Mouse (Mus musculus) adrenal gland, postnatal 36 days (tissue): Measurements from ENCODE around the gene Cbr1. TPM values are rescaled to one million over a fixed set of nuclear protein-coding genes. Genes with fewer than 3 reads are reported as not detected.

Experiments
- DNase-seq, 2 experiments: peaks; one replicate each; pipeline ENCODE4 v3.0.0; 2021; ENCODE audit warnings: mixed read lengths in 1 of 2
- long read RNA-seq, 2 experiments: library from polyadenylated mRNA; stranded (forward); transcript quantifications; one replicate each; pipeline ENCODE4 v2.0.0; 2021; ENCODE audit warnings: borderline sequencing depth in 2 of 2
- total RNA-seq, 2 experiments: library from RNA; stranded (reverse); gene quantifications; 2 replicates each; pipeline ENCODE4 v1.2.3; 2021

Cbr1 gene
- total RNA-seq = 100 to 1,000 TPM in 1 of 2 experiments, 10 to 100 TPM in 1; 63.7 to 116 TPM
- long read RNA-seq, experiment 1, transcript Cbr1-201 (3 exons, 1,237 nt) = major isoform, 99 of 120 reads
- long read RNA-seq, experiment 1, partial matches to known transcripts = 2 of 120 reads
- long read RNA-seq, experiment 1, other reads (novel, unspliced or antisense) = 18 of 120 reads
- long read RNA-seq, experiment 2, transcript Cbr1-201 (3 exons, 1,237 nt) = major isoform, 32 of 34 reads
- long read RNA-seq, experiment 2, partial matches to known transcripts = 1 of 34 reads
- long read RNA-seq, experiment 2, other reads (novel, unspliced or antisense) = 1 of 34 reads

DNA sequence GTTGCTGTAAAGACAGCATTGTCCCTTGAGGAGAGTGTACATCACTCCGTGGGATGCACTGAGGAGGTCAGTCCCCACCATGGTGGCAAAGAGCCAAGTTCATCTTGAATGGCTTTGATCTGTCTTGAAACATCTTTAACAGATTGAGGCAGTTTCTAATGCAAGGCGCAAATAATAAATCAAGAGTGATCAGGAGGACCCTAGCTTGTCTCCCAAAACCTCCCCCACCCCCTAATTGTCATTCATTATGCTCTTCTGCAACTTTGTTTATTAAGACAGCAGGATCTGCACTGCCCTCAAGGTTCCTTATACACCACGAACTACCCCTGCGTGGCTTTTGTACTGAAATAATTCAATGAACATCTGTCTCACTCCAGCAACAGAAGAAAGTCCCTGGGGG lies at the start of gene Cbr1:
Cbr1 (plus strand) TSS at position 301 of the 400 bp plus-strand sequence.
- no peak for DNase-seq

DNA sequence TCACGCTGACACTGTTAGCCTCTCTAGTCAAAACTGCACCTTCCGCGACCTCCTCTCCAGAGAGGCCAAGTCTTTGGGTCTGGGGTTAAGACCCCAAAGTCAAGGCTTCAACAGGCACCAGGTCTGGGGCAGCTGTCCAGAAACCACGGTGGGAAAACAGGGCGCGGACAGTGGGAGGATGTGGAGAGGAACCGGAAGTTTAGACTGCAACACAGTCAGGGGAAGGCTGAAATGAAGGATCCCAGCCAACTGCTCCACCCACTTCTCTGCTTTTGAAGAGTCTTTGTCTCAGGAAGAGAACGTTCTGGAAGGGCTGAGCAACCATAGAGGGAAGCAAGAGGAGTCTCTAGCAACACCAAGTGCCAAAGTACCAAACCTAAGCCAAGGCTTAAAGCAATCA lies 48.0 kb upstream of the Cbr1 start:
- no peak for DNase-seq

DNA sequence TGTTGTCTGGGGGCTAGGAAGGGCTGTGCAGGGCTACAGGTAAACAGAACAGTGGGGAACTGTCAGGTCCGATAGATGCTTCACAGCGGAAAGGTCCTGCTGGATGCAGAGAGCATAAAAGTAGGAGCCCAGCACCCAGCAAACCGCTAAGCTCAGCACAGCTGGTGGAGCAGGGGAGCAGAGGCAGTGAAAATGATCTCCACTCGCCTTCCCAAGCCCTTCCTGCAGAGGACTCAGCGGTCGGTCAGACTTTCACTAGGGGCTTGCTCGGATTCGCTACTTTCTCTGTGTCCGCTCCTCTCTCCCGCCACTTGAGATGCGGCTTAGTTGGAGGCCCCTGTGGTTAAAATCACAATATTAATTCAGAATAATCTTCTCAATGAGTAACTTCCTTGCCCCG lies 47.2 kb upstream of the Cbr1 start:
- DNase-seq = no peak

GRCm38 (mm10) chr16:93572383-93572782 lies 33.3 kb upstream of the Cbr1 start:
- no peak for DNase-seq

DNA sequence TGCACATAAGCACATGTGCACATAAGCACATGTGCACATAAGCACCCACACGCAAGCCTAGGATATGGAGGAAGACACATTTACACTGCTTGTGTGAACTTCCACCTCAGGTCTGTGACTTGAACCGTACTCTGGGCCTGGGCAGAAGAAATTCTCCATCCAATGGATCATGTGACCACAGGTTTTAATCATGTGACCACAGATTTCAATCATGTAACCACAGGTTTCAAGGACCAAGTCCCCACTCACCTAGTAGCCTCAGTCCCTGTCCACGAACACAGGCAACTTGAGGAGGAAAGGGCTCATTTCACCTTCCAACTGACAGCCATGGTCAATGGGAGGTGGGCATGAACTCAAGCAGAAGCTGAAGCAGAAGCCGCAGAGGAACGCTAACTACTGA lies 32.2 kb upstream of the Cbr1 start:
- DNase-seq = no peak

- no peak for DNase-seq
These were observed 31.0 kb upstream of the Cbr1 start for GRCm38 (mm10) chr16:93574521-93575191.

DNA sequence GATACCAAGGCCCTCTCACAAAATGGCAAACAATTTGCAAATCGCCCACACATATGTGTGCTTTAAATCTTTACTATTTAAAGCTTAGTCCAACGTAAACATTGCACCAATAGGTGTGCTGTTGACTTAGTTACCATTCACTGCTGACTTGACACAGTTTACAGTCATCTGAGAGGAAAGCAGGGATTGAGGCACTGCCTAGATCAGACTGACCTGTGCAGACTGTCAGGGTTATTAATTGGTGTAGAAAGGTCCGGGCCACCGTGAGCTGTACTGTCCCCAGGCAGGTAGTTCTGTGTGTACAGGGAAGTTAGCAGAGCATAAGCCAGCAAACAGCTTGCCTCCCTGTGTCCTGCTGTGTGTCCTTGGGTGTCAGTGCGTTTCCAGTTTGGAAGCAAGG lies 30.1 kb upstream of the Cbr1 start:
- DNase-seq = no peak

GRCm38 (mm10) chr16:93576412-93577082 lies 29.1 kb upstream of the Cbr1 start:
- peak; percentile 79 to 80 for DNase-seq

DNA sequence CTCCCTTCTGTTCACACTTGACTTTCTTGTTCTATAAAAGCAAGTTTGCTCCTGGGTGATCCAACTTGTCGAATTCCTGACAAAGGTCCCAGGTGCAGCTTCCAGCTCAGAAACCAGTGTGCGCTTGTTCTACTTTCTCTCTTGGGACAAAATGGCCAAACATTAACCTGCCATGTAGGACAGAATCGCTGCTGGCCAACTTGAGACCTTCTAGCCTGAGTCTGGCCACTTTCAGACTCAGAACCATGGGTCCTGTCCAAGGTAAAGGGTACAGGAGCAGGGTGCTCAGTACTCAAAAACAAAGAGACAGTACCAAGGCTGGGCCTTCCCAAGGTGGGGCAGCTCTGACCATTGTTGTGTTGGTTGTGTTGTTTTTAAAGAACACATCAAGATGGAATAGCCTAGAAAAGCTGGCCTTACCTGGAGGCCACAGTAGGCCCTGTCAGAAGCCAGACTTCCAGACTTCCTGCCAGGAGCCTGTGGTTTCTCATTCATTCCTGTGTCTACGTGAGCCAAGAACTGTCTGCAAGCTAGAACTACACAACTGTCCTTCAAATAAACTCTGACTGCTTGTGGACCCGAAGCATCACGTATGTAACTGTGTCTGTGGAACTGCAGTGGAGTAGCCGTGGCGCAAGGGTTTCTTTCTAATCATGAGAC lies 27.2 kb upstream of the Cbr1 start:
- no peak for DNase-seq

DNA sequence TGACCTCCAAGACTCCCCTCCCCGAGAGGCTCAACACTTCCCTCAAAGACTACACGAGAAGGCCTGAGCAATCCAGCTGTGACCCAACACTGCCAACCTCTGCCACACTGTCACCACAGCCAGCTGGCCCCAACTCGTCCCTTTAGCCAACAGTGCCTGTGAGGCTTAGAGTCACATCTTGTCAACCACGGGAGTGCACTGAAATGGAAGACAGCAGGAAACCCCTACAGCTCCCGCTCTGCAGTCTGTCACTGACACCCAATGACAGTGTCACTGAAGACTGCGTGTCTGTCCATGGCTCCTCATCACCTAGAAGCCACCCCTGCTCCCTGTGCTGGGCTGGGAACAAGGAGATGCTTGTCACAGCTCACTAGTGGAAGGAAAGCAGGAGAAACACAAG lies 24.5 kb upstream of the Cbr1 start:
- no peak for DNase-seq

- DNase-seq = no peak
These were observed 20.5 kb upstream of the Cbr1 start for GRCm38 (mm10) chr16:93584976-93585702.

- no peak for DNase-seq
These were observed 19.9 kb upstream of the Cbr1 start for GRCm38 (mm10) chr16:93585703-93586205.

- DNase-seq = no peak
These were observed 19.3 kb upstream of the Cbr1 start for GRCm38 (mm10) chr16:93586382-93586781.

DNA sequence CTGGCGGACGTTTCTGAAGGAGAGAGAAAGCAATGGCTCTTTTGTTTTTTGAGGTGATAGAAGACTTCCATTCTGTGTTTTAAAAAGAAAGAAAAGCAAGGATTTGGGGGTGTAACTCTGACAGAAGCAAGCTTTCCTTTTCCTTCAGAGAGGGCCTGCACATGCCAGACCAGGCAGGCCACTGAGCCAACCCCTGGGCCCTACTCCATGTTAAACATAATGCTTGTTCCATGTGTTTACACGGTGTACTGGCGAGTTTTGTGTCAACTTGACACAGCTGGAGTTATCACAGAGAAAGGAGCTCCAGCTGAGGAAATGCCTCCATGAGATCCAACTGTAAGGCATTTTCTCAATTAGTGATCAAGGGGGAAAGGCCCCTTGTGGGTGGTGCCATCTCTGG lies 17.4 kb upstream of the Cbr1 start:
- no peak for DNase-seq

GRCm38 (mm10) chr16:93590915-93591314 lies 14.7 kb upstream of the Cbr1 start:
- DNase-seq = no peak

GRCm38 (mm10) chr16:93591450-93592430 lies 13.9 kb upstream of the Cbr1 start:
- no peak for DNase-seq

DNA sequence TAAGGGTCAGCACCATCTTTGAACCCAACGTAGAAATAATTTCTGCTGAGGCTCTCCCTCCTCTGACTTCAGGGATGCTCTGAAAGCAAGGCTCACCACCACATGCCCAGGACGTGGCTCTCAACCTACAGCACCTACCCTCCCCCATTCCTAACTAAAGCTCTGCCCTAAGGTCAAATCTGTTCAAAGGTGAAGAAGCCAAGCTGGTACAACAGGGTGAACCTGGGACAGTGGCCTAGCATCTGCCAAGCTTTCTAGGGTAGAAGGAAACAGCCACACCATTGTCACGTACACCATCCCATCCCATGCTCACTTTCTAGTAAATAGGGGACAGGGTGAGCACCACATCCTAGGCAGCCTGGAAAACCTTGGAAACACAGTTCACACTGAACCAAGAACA lies 12.9 kb upstream of the Cbr1 start:
- no peak for DNase-seq

- peak; percentile 51 to 78 for DNase-seq
These were observed 12.2 kb upstream of the Cbr1 start for GRCm38 (mm10) chr16:93593406-93593805.

DNA sequence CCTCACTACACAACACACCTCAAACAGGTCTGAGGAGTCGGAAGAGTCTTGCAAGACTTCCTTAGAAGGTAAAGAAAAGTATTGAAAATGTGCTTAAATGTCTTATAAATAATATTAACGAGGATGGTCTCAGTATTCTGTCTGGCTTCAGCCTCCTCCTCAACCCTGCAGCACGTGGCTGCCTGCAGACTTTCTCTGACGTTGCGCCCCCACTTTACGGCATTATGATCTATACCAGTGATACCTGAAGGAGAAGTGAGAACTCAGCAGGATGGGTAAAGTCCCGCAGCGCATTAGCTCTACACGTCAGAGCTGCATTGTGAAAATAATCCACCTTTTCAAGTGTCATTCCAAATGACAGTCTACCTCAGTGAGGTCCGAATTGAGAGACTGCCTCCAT lies 11.2 kb upstream of the Cbr1 start:
- no peak for DNase-seq

DNA sequence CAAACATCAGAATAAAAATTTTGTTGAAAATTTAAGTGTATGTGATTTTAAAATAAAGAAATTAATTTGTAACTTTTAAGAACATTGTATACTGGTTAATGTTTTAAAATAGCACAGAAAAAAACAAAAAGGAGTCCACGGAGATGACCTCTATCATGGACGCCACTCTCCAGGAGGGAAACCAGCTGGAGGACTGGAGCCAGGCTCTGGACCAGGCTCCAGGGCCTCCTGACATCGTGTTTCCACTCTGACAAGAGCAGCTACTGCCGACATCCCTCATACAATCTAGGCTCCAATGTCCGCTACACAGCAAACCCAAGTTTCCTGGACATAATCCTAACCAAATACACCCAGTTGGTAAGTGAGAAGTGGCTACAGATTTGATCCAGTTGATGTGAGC lies 9.9 kb upstream of the Cbr1 start:
- DNase-seq = no peak

DNA sequence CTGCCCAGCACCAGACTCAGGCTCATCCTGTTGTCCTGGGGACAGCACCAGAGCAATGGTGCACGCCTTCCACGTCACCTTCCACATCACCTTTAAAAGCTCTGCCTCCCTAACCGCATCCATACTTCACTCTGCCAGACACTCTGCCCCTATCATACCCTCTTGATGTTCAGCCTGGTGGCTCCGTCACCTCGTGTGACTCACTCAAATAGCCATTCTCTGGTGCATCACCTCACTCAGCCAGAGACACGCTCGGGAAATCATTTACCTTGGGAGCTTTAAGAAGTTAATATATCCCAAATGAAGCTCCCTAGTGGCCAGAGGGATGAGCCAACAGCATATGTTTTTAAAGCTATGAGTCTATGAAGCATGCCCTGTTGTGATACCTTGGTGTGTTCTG lies 8.8 kb upstream of the Cbr1 start:
- DNase-seq = no peak
